Mouse (Mus musculus) liver, embryonic 14 days (tissue): ENCODE measurements around the gene Fdx1l. TPM values are rescaled to one million over a fixed set of nuclear protein-coding genes. Genes with fewer than 3 reads are reported as not detected.

Experiments
- polyA plus RNA-seq: library from polyadenylated mRNA; depleted of rRNA; stranded (reverse); fragments of >200 nt; gene quantifications from 2 replicates; pipeline ENCODE4 v1.2.3, GENCODE M21; 2012; rRNA removed

The Fdx1l gene
- polyA plus RNA-seq: 29.7 and 29.8 TPM in 2 replicates

DNA sequence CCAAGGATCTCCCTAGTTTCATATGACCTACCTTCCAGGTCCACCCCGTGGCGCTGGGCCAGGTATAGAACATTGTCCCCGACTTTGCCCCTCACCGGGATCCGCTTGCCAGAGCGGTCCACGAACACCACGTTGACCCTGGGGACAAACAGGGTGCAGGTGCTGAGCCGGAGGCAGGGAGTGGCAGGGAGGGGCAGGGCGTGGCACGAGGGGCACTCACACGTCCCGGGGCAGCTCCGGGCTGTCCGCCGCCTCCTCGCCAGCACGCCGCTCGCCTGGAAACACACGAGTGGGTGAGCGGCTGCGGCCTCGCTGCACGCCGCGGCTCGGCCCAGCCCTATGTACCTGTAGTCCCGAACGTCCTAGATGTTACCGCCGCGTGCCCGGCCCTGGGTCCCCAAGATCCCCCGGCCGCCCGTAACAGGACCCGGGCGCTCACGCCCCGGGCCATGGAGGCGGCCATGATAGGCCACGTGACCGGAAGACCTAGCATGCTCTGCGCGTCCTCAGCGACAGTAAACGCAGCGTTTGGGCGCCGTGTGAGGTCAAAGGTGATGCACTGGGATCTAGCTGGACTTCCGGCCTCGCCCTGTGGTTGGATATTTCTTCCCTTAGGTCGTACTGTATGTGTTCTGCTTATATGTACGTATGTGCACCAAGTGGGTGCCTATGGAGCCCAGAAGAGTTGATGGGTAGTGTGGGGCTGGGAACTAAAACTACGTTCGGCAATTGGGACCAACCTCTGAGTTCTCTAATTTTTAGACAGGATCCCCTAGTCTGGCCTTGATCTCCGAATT is at the start of gene Fdx1l, which contains the start of gene Gm49373:
Gene Fdx1l, minus strand, starts transcription at position 571 of the 797 bp plus-strand sequence.
Gene Gm49373, minus strand, starts transcription at position 53 of the 797 bp plus-strand sequence.

DNA sequence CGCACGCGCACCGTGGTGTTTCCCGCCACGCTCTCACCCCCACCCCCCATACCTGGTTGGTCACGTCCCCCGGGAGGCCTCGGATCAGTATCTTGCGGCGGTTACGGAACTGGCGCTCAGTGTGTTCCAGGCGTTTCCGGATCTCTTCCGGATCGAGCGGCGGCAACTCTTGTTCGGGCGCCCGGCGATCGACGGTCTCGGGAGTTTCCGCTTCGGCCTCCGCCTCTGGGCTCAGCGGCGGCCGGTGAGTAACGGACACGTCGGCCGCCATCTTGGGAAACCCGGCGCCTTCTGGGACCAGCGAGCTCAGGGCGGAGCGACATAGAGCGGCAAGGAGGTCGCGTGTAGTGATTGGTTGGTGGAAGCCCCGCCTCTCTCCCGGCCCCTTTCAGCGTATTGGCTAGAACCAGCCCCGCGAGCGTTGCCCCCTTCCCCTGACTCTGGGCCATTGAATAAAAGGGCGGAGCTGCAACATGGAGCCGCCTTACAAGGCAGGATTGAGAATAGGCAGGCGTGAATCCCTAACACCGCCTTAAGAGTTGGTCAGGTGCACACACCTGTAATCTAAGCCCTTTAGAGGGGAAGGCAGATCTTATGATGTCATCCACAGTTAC is 18.4 kb upstream of the Fdx1l start, which contains the start of the genes Gm38431 and Raver1:
Gene Gm38431, minus strand, starts transcription at position 291 of the 614 bp plus-strand sequence.
Gene Raver1, minus strand, starts transcription at position 302 of the 614 bp plus-strand sequence.

GRCm38 (mm10) chr9:21067006-21067684 is 6.3 kb downstream of the Fdx1l start, which contains the start of gene Zglp1:
Gene Zglp1 (minus strand): TSS chr9:21067093.

GRCm38 (mm10) chr9:21031896-21032351 is 41.5 kb downstream of the Fdx1l start, which contains the start of gene Icam5:
Gene Icam5 (plus strand): TSS chr9:21032073.

GRCm38 (mm10) chr9:21029291-21030054 is 43.9 kb downstream of the Fdx1l start, which contains the start of gene Icam4:
Gene Icam4 (plus strand): TSS chr9:21029373.

Other genes with a start within 250 kb of the Fdx1l start
- 10.5 and 12.0 TPM in 2 replicates for gene A230050P20Rik, start 205.0 kb downstream of the Fdx1l start, polyA plus RNA-seq
- gene Angptl6, start 193.9 kb downstream of the Fdx1l start, polyA plus RNA-seq: 6.1 and 7.2 TPM in 2 replicates
- 75.4 and 82.4 TPM in 2 replicates for gene Ppan, start 185.4 kb downstream of the Fdx1l start, polyA plus RNA-seq
- 102 and 113 TPM in 2 replicates for gene Eif3g, start 175.0 kb downstream of the Fdx1l start, polyA plus RNA-seq
- gene Dnmt1, start 113.7 kb downstream of the Fdx1l start, polyA plus RNA-seq: 52.7 and 58.2 TPM in 2 replicates
- gene S1pr2, start 96.8 kb downstream of the Fdx1l start, polyA plus RNA-seq: 1.2 and 1.4 TPM in 2 replicates
- 27.2 and 35.9 TPM in 2 replicates for gene Mrpl4, start 70.9 kb downstream of the Fdx1l start, polyA plus RNA-seq
- 6.7 and 7.2 TPM in 2 replicates for gene Icam1, start 57.6 kb downstream of the Fdx1l start, polyA plus RNA-seq
- 55.5 and 64.7 TPM in 2 replicates for gene Icam4, start 44.2 kb downstream of the Fdx1l start, polyA plus RNA-seq
- gene Icam5, start 41.5 kb downstream of the Fdx1l start, polyA plus RNA-seq: 0.68 and 0.89 TPM in 2 replicates
- gene Zglp1, start 6.5 kb downstream of the Fdx1l start, polyA plus RNA-seq: 0.27 and 0.32 TPM in 2 replicates
- 0.67 and 0.93 TPM in 2 replicates for gene Gm49373, start 518 bp downstream of the Fdx1l start, polyA plus RNA-seq
- 2.7 and 2.9 TPM in 2 replicates for gene Gm38431, start 18.4 kb upstream of the Fdx1l start, polyA plus RNA-seq
- gene Raver1, start 18.4 kb upstream of the Fdx1l start, polyA plus RNA-seq: 17.5 and 22.6 TPM in 2 replicates
- gene Tyk2, start 57.6 kb upstream of the Fdx1l start, polyA plus RNA-seq: 5.0 and 6.0 TPM in 2 replicates
- 135 and 139 TPM in 2 replicates for gene Cdc37, start 76.4 kb upstream of the Fdx1l start, polyA plus RNA-seq
- 0.89 and 1.4 TPM in 2 replicates for gene Pde4a, start 92.1 kb upstream of the Fdx1l start, polyA plus RNA-seq
- gene Keap1, start 165.7 kb upstream of the Fdx1l start, polyA plus RNA-seq: 12.4 and 14.5 TPM in 2 replicates
- 0.05 and 0.06 TPM in 2 replicates for gene S1pr5, start 174.8 kb upstream of the Fdx1l start, polyA plus RNA-seq
- gene Atg4d, start 191.7 kb upstream of the Fdx1l start, polyA plus RNA-seq: 30.6 and 38.4 TPM in 2 replicates
- gene Kri1, start 214.4 kb upstream of the Fdx1l start, polyA plus RNA-seq: 20.3 and 23.3 TPM in 2 replicates
- gene Cdkn2d, start 217.8 kb upstream of the Fdx1l start, polyA plus RNA-seq: 59.2 and 67.8 TPM in 2 replicates
- 0.08 and 0.14 TPM in 2 replicates for gene Ap1m2, start 238.7 kb upstream of the Fdx1l start, polyA plus RNA-seq
- 10.5 TPM in 2 replicates for gene Slc44a2, start 247.1 kb upstream of the Fdx1l start, polyA plus RNA-seq